Mouse (Mus musculus) lung, adult 2 months (tissue): Measurements from ENCODE around the gene Rusc1.

ENCODE experiments used
- CTCF ChIP-seq: fragments of 200-500 bp; IDR thresholded peaks from 2 replicates; pipeline ENCODE4 v1.5.1; 2011; ENCODE audit warnings: mild to moderate bottlenecking, low read length, control low read depth; ENCODE audit not compliant: insufficient read depth
- POLR2A ChIP-seq: fragments of 200-500 bp; IDR thresholded peaks from 2 replicates; pipeline ENCODE4 v1.6.1; 2011; ENCODE audit warnings: low read depth, mild to moderate bottlenecking, control low read depth, low read length, borderline replicate concordance; ENCODE audit errors: extremely low read depth

GRCm38 (mm10) chr3:89090694-89091655 lies 2.1 kb downstream of the Rusc1 start:
- TF ChIP-seq POLR2A (no peak), CTCF (no peak; the same call in 1 of the 2 replicates)
